Mouse (Mus musculus) small intestine, adult 2 months (tissue): ENCODE data around the gene Mill2. TPM values are rescaled to one million over a fixed set of nuclear protein-coding genes. Genes with fewer than 3 reads are reported as not detected.

Source experiments
- H3K27ac ChIP-seq: fragments of 200-500 bp; 2 replicates; pipeline ENCODE4 v1.5.1; 2012; ENCODE audit warnings: low read depth, low read length, control low read depth, inconsistent platforms; ENCODE audit not compliant: insufficient read depth
- H3K27me3 ChIP-seq: fragments of 200-500 bp; 2 replicates; pipeline ENCODE4 v1.6.1; 2012; ENCODE audit warnings: mild to moderate bottlenecking, moderate library complexity, low read length, inconsistent platforms; ENCODE audit not compliant: control insufficient read depth, insufficient read depth
- H3K36me3 ChIP-seq: fragments of 200-500 bp; 2 replicates; pipeline ENCODE4 v1.6.1; 2012; ENCODE audit warnings: mild to moderate bottlenecking, low read length, control low read depth, inconsistent platforms; ENCODE audit not compliant: control insufficient read depth, insufficient read depth
- H3K4me1 ChIP-seq: fragments of 200-500 bp; 2 replicates; pipeline ENCODE4 v1.6.1; 2012; ENCODE audit warnings: low read length, inconsistent platforms, mixed read lengths; ENCODE audit not compliant: control insufficient read depth, insufficient read depth, insufficient read length
- H3K4me3 ChIP-seq: fragments of 200-500 bp; 2 replicates; pipeline ENCODE4 v1.5.1; 2012; ENCODE audit warnings: low read depth, mild to moderate bottlenecking, control low read depth, inconsistent platforms, low read length, moderate library complexity
- CTCF ChIP-seq: fragments of 200-500 bp; IDR thresholded peaks from 2 replicates; pipeline ENCODE4 v1.5.1; 2012; ENCODE audit warnings: low read depth, mild to moderate bottlenecking, control low read depth, inconsistent platforms, low read length, moderate library complexity, mixed read lengths; ENCODE audit not compliant: insufficient replicate concordance, insufficient read length; ENCODE audit errors: extremely low read depth
- POLR2A ChIP-seq: fragments of 200-500 bp; IDR thresholded peaks from 2 replicates; pipeline ENCODE4 v1.6.1; 2012; ENCODE audit warnings: low read depth, mild to moderate bottlenecking, control low read depth, inconsistent platforms, low read length, moderate library complexity
- WGBS: fragments of 180-500 bp; shearing (Covaris S2); methylation state at CpG from one replicate; pipeline ENCODE4 v1.1.7; 2018; 5-methylcytosine and 5-hydroxymethylcytosine counted together
- polyA plus RNA-seq: library from polyadenylated mRNA; depleted of rRNA; stranded (reverse); fragments of >200 nt; gene quantifications from 2 replicates; pipeline ENCODE4 v1.2.3, GENCODE M21; 2012

The Mill2 gene
- polyA plus RNA-seq, 1 experiment: 2.2 TPM

- Histone ChIP-seq H3K4me1 (peaks cover 9% of the 10 kb centered on the region), H3K4me3 (peak overlapping the region; percentile 58), H3K27ac (no peak overlapping the region), H3K36me3 (peaks cover 19% of the 10 kb centered on the region), H3K27me3 (no peaks in the 10 kb centered on the region)
- 20% methylated on average over 33 of the region's 33 CpGs for WGBS
- no peak for TF ChIP-seq POLR2A
- peak; percentile 91 for TF ChIP-seq CTCF
Observed at GRCm38 (mm10) chr7:18891872-18892599, 52.3 kb downstream of the Mill2 start.

- Histone ChIP-seq H3K36me3 (peaks cover 20% of the 10 kb centered on the region), H3K27me3 (no peaks in the 10 kb centered on the region), H3K27ac (no peak overlapping the region), H3K4me1 (peaks cover 9% of the 10 kb centered on the region), H3K4me3 (no peak overlapping the region)
- TF ChIP-seq POLR2A: no peak
- TF ChIP-seq CTCF: no peak
- WGBS: 64% methylated on average over 27 of the region's 27 CpGs
Observed at GRCm38 (mm10) chr7:18893009-18893408, 53.2 kb downstream of the Mill2 start.

GRCm38 (mm10) chr7:18893651-18894430 is 54.1 kb downstream of the Mill2 start:
- Histone ChIP-seq H3K36me3 (peaks cover 20% of the 10 kb centered on the region), H3K4me1 (peaks cover 9% of the 10 kb centered on the region), H3K27me3 (no peaks in the 10 kb centered on the region), H3K4me3 (peak overlapping the region; percentile 40), H3K27ac (no peak overlapping the region)
- no peak for TF ChIP-seq POLR2A
- TF ChIP-seq CTCF: no peak
- WGBS: 22% methylated on average over 41 of the region's 41 CpGs

DNA sequence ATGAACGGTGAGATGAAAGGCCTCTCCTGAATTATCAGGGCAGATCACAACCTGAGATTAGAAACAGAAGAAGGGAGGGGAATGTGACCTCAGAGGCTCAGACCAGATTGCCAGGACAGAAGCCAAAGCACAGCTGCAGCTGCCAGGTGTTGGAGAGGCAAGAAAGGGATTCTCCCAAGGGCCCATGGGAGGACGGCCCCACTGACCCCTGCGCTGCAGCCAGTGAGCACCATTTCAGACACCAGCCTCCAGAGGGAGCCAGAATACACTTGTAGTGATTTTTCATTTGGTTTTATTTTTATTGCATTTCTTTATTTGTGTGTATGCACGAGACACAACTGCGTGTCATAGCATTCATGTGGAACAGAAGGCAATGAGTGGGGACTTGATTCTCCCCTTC is 56.8 kb downstream of the Mill2 start:
- no peak overlapping the region for H3K27ac ChIP-seq
- no peaks in the 10 kb centered on the region for H3K27me3 ChIP-seq
- WGBS: 12% methylated on average over 5 of the region's 5 CpGs
- peaks cover 13% of the 10 kb centered on the region; the same call in 1 of the 2 replicates for H3K36me3 ChIP-seq
- peaks cover 9% of the 10 kb centered on the region for H3K4me1 ChIP-seq
- no peak overlapping the region for H3K4me3 ChIP-seq
- no peak for TF ChIP-seq POLR2A
- peak; percentile 59 for TF ChIP-seq CTCF

GRCm38 (mm10) chr7:18900513-18900912 is 60.7 kb downstream of the Mill2 start:
- no peak overlapping the region for H3K4me3 ChIP-seq
- WGBS: 88% methylated on average over 2 of the region's 2 CpGs
- peaks cover 19% of the 10 kb centered on the region; the same call in 1 of the 2 replicates for H3K36me3 ChIP-seq
- H3K27me3 ChIP-seq: no peaks in the 10 kb centered on the region
- no peaks in the 10 kb centered on the region for H3K4me1 ChIP-seq
- H3K27ac ChIP-seq: no peak overlapping the region
- no peak for TF ChIP-seq POLR2A
- no peak for TF ChIP-seq CTCF

DNA sequence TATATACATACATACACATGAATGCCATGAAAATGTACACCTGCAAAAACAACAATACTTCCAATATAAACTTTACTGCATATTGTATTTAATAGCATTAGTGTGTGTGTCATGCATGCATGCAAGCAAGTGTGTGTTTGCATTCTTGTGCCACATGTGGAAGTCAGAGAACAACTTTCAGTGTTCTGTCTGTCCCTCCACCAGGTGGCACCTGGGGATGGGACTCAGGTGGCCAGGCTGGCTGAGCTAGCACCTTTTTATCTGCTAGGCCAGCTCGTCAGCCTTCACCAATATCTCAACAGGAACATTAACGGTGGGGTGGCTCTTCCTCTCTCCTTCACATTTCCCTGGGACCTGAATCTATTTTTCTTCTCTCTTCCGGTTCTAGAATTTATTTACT is 62.7 kb downstream of the Mill2 start:
- H3K27ac ChIP-seq: no peak overlapping the region
- peaks cover 19% of the 10 kb centered on the region; the same call in 1 of the 2 replicates for H3K36me3 ChIP-seq
- H3K27me3 ChIP-seq: no peaks in the 10 kb centered on the region
- H3K4me1 ChIP-seq: no peaks in the 10 kb centered on the region
- 59% methylated on average over 3 of the region's 3 CpGs for WGBS
- TF ChIP-seq POLR2A: no peak
- no peak for TF ChIP-seq CTCF
- H3K4me3 ChIP-seq: no peak overlapping the region

- no peak overlapping the region for H3K27ac ChIP-seq
- H3K27me3 ChIP-seq: no peaks in the 10 kb centered on the region
- H3K4me3 ChIP-seq: no peak overlapping the region
- 66% methylated on average over 3 of the region's 3 CpGs for WGBS
- TF ChIP-seq CTCF (no peak), POLR2A (no peak)
- no peaks in the 10 kb centered on the region; the same call in 1 of the 2 replicates for H3K4me1 ChIP-seq
- H3K36me3 ChIP-seq: peaks cover 10% of the 10 kb centered on the region; the same call in 1 of the 2 replicates
Observed at GRCm38 (mm10) chr7:18904971-18905370, 65.2 kb downstream of the Mill2 start.
